Mouse (Mus musculus) stomach, embryonic 16.5 days (tissue): Measurements from ENCODE around the gene Fxyd6. TPM values are rescaled to one million over a fixed set of nuclear protein-coding genes. Genes with fewer than 3 reads are reported as not detected.

Experiments used
- ATAC-seq: fragments of 200-750 bp; cut with Nextera tagmentation; 2 replicates; pipeline ENCODE4 v1.8.0; 2017; ENCODE audit warnings: moderate number of reproducible peaks, moderate TSS enrichment; ENCODE audit not compliant: insufficient read depth, low FRiP score
- H3K27ac ChIP-seq: fragments of 300-500 bp; sonication (generic); 2 replicates; pipeline ENCODE4 v1.5.1; 2014; ENCODE audit warnings: low read length
- H3K27me3 ChIP-seq: fragments of 300-500 bp; sonication (generic); 2 replicates; pipeline ENCODE4 v1.6.1; 2014; ENCODE audit warnings: low read length, control low read depth, mixed read lengths; ENCODE audit not compliant: control insufficient read depth, insufficient read depth
- H3K36me3 ChIP-seq: fragments of 300-500 bp; sonication (generic); 2 replicates; pipeline ENCODE4 v1.6.1; 2014; ENCODE audit warnings: low read length; ENCODE audit not compliant: control insufficient read depth, insufficient read depth
- H3K4me1 ChIP-seq: fragments of 300-500 bp; sonication (generic); 2 replicates; pipeline ENCODE4 v1.6.1; 2014; ENCODE audit warnings: low read length, control low read depth, mixed read lengths; ENCODE audit not compliant: control insufficient read depth, insufficient read depth
- H3K4me2 ChIP-seq: fragments of 300-500 bp; sonication (generic); 2 replicates; pipeline ENCODE4 v1.6.1; 2014; ENCODE audit warnings: low read depth, low read length, mixed read lengths
- H3K4me3 ChIP-seq: fragments of 300-500 bp; sonication (generic); replicated peaks from 2 replicates; pipeline ENCODE4 v1.5.1; 2014; ENCODE audit warnings: mild to moderate bottlenecking, low read length
- H3K9ac ChIP-seq: fragments of 300-500 bp; sonication (generic); 2 replicates; pipeline ENCODE4 v1.6.1; 2014; ENCODE audit warnings: low read length
- H3K9me3 ChIP-seq: fragments of 300-500 bp; sonication (generic); replicated peaks from 2 replicates; pipeline ENCODE4 v1.6.1; 2016; ENCODE audit warnings: low read length, control low read depth; ENCODE audit not compliant: control insufficient read depth
- WGBS: fragments of 180-500 bp; shearing (Covaris S2); extraction: QIAGEN DNeasy Blood & Tissue Kit; methylation state at CpG from one replicate; pipeline ENCODE4 v1.1.7; 2014; 5-methylcytosine and 5-hydroxymethylcytosine counted together
- polyA plus RNA-seq: library from polyadenylated mRNA; unstranded; fragments of >200 nt; fragmentation: Nextera tagmentation; extraction: Ambion mirVana; gene quantifications from 2 replicates; pipeline ENCODE4 v1.2.1, GENCODE M21; 2015

Fxyd6 gene
- 63.1 and 66.3 TPM in 2 replicates for polyA plus RNA-seq

- no peaks in the 10 kb centered on the region for H3K36me3 ChIP-seq
- no peak within 1 kb of the TSS for H3K27ac ChIP-seq
- no peaks in the 10 kb centered on the region for H3K9me3 ChIP-seq
- H3K4me1 ChIP-seq, result no peaks in the 10 kb centered on the region
- WGBS, result 0% methylated on average over 28 of the region's 28 CpGs
- ATAC-seq, result peak; percentile 69; the same call in 1 of the 2 replicates
- peak within 1 kb of the TSS; percentile 71 for H3K9ac ChIP-seq
- H3K4me2 ChIP-seq, result peak within 1 kb of the TSS; percentile 83
- peak within 1 kb of the TSS; percentile 61 for H3K4me3 ChIP-seq
- H3K27me3 ChIP-seq, result 0 out of 2 replicates have a peak, but pooled peaks cover 3% of the 10 kb centered on the region
These were observed at the start of gene Fxyd6 for GRCm38 (mm10) chr9:45370117-45370561. TSS of gene Fxyd6 (plus strand) at chr9:45370185.

- H3K9ac ChIP-seq, result no peak overlapping the region
- H3K4me3 ChIP-seq, result no peak overlapping the region
- H3K9me3 ChIP-seq, result no peaks in the 10 kb centered on the region
- H3K4me2 ChIP-seq, result no peak overlapping the region
- 84% methylated on average over 6 of the region's 6 CpGs for WGBS
- H3K27ac ChIP-seq, result no peak overlapping the region
- ATAC-seq, result no peak
- no peaks in the 10 kb centered on the region for H3K27me3 ChIP-seq
- peaks cover 16% of the 10 kb centered on the region for H3K4me1 ChIP-seq
- no peaks in the 10 kb centered on the region for H3K36me3 ChIP-seq
These were observed 48.5 kb upstream of the Fxyd6 start for GRCm38 (mm10) chr9:45321465-45321864.

GRCm38 (mm10) chr9:45321946-45322430 is 48.0 kb upstream of the Fxyd6 start:
- Histone ChIP-seq H3K9me3 (no peaks in the 10 kb centered on the region), H3K4me3 (no peak overlapping the region), H3K36me3 (no peaks in the 10 kb centered on the region), H3K9ac (no peak overlapping the region), H3K27ac (no peak overlapping the region), H3K27me3 (no peaks in the 10 kb centered on the region), H3K4me2 (no peak overlapping the region), H3K4me1 (peaks cover 20% of the 10 kb centered on the region)
- ATAC-seq, result no peak
- 73% methylated on average over 4 of the region's 4 CpGs for WGBS

GRCm38 (mm10) chr9:45326390-45326789 is 43.6 kb upstream of the Fxyd6 start:
- ATAC-seq, result no peak; the same call in 1 of the 2 replicates
- no peaks in the 10 kb centered on the region for H3K9me3 ChIP-seq
- no peak overlapping the region for H3K4me2 ChIP-seq
- peak overlapping the region; percentile 12; the same call in 1 of the 2 replicates for H3K27ac ChIP-seq
- WGBS, result 62% methylated on average over 9 of the region's 9 CpGs
- H3K9ac ChIP-seq, result no peak overlapping the region
- peaks cover 7% of the 10 kb centered on the region for H3K4me1 ChIP-seq
- H3K27me3 ChIP-seq, result no peaks in the 10 kb centered on the region
- no peaks in the 10 kb centered on the region for H3K36me3 ChIP-seq
- no peak overlapping the region for H3K4me3 ChIP-seq

GRCm38 (mm10) chr9:45328263-45328662 is 41.7 kb upstream of the Fxyd6 start:
- WGBS, result 93% methylated on average over 4 of the region's 4 CpGs
- no peak for ATAC-seq

GRCm38 (mm10) chr9:45329577-45329976 is 40.4 kb upstream of the Fxyd6 start:
- Histone ChIP-seq H3K36me3 (no peaks in the 10 kb centered on the region), H3K4me3 (no peak overlapping the region), H3K9ac (no peak overlapping the region), H3K4me2 (no peak overlapping the region), H3K4me1 (peaks cover 7% of the 10 kb centered on the region), H3K9me3 (no peaks in the 10 kb centered on the region), H3K27me3 (no peaks in the 10 kb centered on the region), H3K27ac (no peak overlapping the region)
- WGBS, result 90% methylated on average over 6 of the region's 6 CpGs
- ATAC-seq, result no peak

More at GRCm38 (mm10) chr9:45328263-45328662, 41.7 kb upstream of the Fxyd6 start:
- H3K4me3 ChIP-seq, result no peak overlapping the region
- H3K36me3 ChIP-seq, result no peaks in the 10 kb centered on the region
- H3K9me3 ChIP-seq, result no peaks in the 10 kb centered on the region
- H3K27me3 ChIP-seq, result no peaks in the 10 kb centered on the region
- H3K9ac ChIP-seq, result no peak overlapping the region
- peaks cover 7% of the 10 kb centered on the region for H3K4me1 ChIP-seq
- no peak overlapping the region for H3K27ac ChIP-seq
- no peak overlapping the region for H3K4me2 ChIP-seq

- Histone ChIP-seq H3K4me1 (no peaks in the 10 kb centered on the region), H3K27ac (no peak overlapping the region), H3K9ac (no peak overlapping the region), H3K4me2 (no peak overlapping the region), H3K4me3 (no peak overlapping the region), H3K27me3 (no peaks in the 10 kb centered on the region), H3K36me3 (no peaks in the 10 kb centered on the region), H3K9me3 (no peaks in the 10 kb centered on the region)
- no peak for ATAC-seq
- WGBS, result 63% methylated on average over 2 of the region's 2 CpGs
These were observed 32.6 kb upstream of the Fxyd6 start for GRCm38 (mm10) chr9:45337406-45337805.

GRCm38 (mm10) chr9:45343066-45343465 is 26.9 kb upstream of the Fxyd6 start:
- H3K4me2 ChIP-seq, result no peak overlapping the region
- H3K27me3 ChIP-seq, result no peaks in the 10 kb centered on the region
- H3K9me3 ChIP-seq, result no peaks in the 10 kb centered on the region
- H3K4me1 ChIP-seq, result no peaks in the 10 kb centered on the region
- no peaks in the 10 kb centered on the region for H3K36me3 ChIP-seq
- no peak overlapping the region for H3K27ac ChIP-seq
- ATAC-seq, result no peak
- no peak overlapping the region for H3K4me3 ChIP-seq
- 93% methylated on average over 3 of the region's 3 CpGs for WGBS
- H3K9ac ChIP-seq, result no peak overlapping the region

- no peak; the same call in 1 of the 2 replicates for ATAC-seq
These were observed 24.5 kb upstream of the Fxyd6 start for GRCm38 (mm10) chr9:45345516-45345915.

More at GRCm38 (mm10) chr9:45345516-45345915, 24.5 kb upstream of the Fxyd6 start:
- WGBS, result 56% methylated on average over 2 of the region's 2 CpGs
- Histone ChIP-seq H3K4me2 (no peak overlapping the region), H3K9me3 (no peaks in the 10 kb centered on the region), H3K27me3 (no peaks in the 10 kb centered on the region), H3K4me1 (no peaks in the 10 kb centered on the region), H3K36me3 (no peaks in the 10 kb centered on the region), H3K27ac (no peak overlapping the region), H3K4me3 (no peak overlapping the region), H3K9ac (no peak overlapping the region)
